Mouse (Mus musculus) ES-Bruce4 (cell line): ENCODE results near the gene 1700020D05Rik.

Source experiments
- CTCF ChIP-seq: IDR thresholded peaks from one replicate; pipeline ENCODE4 v1.8.1; 2011; ENCODE audit warnings: low read depth, low read length
- POLR2A ChIP-seq: IDR thresholded peaks from one replicate; pipeline ENCODE4 v1.8.1; 2011; ENCODE audit warnings: low read length; ENCODE audit not compliant: insufficient read depth

DNA sequence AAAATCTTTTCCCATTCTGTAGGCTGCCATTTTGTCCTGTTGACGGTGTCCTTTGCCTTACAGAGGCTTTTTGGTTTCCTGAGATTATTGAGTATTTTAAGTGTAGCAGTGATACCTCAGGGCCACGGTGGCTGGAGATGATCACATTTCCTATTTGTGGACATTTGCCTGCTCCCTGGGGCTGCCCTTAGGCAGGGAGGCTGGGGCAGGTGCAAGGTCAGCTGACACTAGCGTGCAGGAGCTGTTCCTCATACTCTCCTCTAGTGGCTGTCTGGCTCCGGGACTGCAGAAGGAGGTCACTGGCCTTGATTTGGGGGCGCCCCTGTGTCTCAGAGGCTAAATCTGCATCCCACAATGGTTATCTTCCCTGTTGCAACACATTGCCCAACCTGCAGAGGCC lies 21.6 kb upstream of the 1700020D05Rik start:
- TF ChIP-seq POLR2A: no peak
- no peak for TF ChIP-seq CTCF
